11 mouse cellular contexts compared by ENCODE assay signal in genomic region chr2:144265916-144266683, GRCm38 (mm10). TPM values are rescaled to one million over a fixed set of nuclear protein-coding genes. Genes with fewer than 3 reads are reported as not detected.
DNase-seq lines count a peak whose midpoint lies in the region; ATAC-seq and TF ChIP-seq lines count a peak whose summit lies in the region.
"Had no signal": no experiment of that assay in that cellular context is flagged by ENCODE, and none has a peak within 500 bp of the region (broad histone marks: within the 10 kb centered on the region; RNA-seq: fewer than 3 reads in every experiment).

No protein-coding gene starts in this region.

- 40% methylated on average over 4 of the region's 4 CpGs for WGBS in intestine, embryonic 14.5 days
- WGBS in intestine, postnatal 0 days: 26% methylated on average over 4 of the region's 4 CpGs
- 28% methylated on average over 4 of the region's 4 CpGs for WGBS in liver, embryonic 12.5 days (ENCODE audit: insufficient replicate concordance)
- 50% methylated on average over 4 of the region's 4 CpGs for WGBS in forebrain, embryonic 11.5 days
- WGBS in thymus, adult 2 months: 70% methylated on average over 4 of the region's 4 CpGs

- H3K4me1 ChIP-seq in intestine, embryonic 14.5 days (replicated peaks; ENCODE audit: control insufficient read depth, insufficient read depth, low read length): peaks cover 23% of the 10 kb centered on the region
- peaks cover 6% of the 10 kb centered on the region; the same call in 1 of the 2 replicates for H3K4me1 ChIP-seq in intestine, postnatal 0 days (replicated peaks; ENCODE audit: control insufficient read depth, insufficient read depth, low read length)
- peaks cover 8% of the 10 kb centered on the region; the same call in 1 of the 2 replicates for H3K4me1 ChIP-seq in brown adipose tissue, adult 24 weeks (ENCODE audit: control insufficient read depth, insufficient read depth, insufficient read length, low read length)
- peaks cover 77% of the 10 kb centered on the region for H3K4me1 ChIP-seq in liver, embryonic 12.5 days
- H3K4me1 ChIP-seq in forebrain, embryonic 11.5 days (replicated peaks; ENCODE audit: control insufficient read depth, insufficient read depth, low read length): no peaks in the 10 kb centered on the region
- H3K4me1 ChIP-seq in thymus, adult 2 months (replicated peaks; ENCODE audit: control insufficient read depth, insufficient read depth, low read length): peaks cover 9% of the 10 kb centered on the region

- no peak for TF ChIP-seq CTCF in intestine, postnatal 0 days (IDR thresholded peaks at IDR 0.05; ENCODE audit: low read depth)
- no peak for TF ChIP-seq CTCF in thymus, adult 2 months (IDR thresholded peaks at IDR 0.05; ENCODE audit: borderline replicate concordance, control insufficient read depth, extremely low read depth, insufficient read depth, low read length, poor library complexity)

- 0 out of 2 replicates have a peak overlapping the region, but pooled peaks have one; percentile 15 for H3K9ac ChIP-seq in intestine, embryonic 14.5 days (ENCODE audit: low read length)
- no peak overlapping the region for H3K9ac ChIP-seq in intestine, postnatal 0 days (ENCODE audit: low read depth, low read length)
- 0 out of 2 replicates have a peak overlapping the region, but pooled peaks have one; percentile 6 for H3K9ac ChIP-seq in liver, embryonic 12.5 days
- H3K9ac ChIP-seq in forebrain, embryonic 11.5 days (ENCODE audit: low read length): no peak overlapping the region

- no peak for DNase-seq in intestine, embryonic 14.5 days (ENCODE audit: low spot score)
- peak; percentile 59 to 63 for DNase-seq in B cell, adult 2 months
- no peak for DNase-seq in urinary bladder, postnatal 14 days (ENCODE audit: low spot score)
- DNase-seq in forebrain, embryonic 11.5 days (ENCODE audit: low spot score): no peak
- DNase-seq in thymus, adult 2 months: no peak
- DNase-seq: kidney, adult 11 months; lung, adult 2 months; thymus, postnatal 4 days had no signal

- H3K4me3 ChIP-seq in intestine, embryonic 14.5 days (ENCODE audit: low read depth, low read length): no peak overlapping the region; the same call in 1 of the 2 replicates
- H3K4me3 ChIP-seq in intestine, postnatal 0 days (ENCODE audit: low read depth, low read length): no peak overlapping the region
- no peak overlapping the region for H3K4me3 ChIP-seq in brown adipose tissue, adult 24 weeks (ENCODE audit: insufficient read depth, low read depth, low read length)
- peak overlapping the region; percentile 93 for H3K4me3 ChIP-seq in liver, embryonic 12.5 days
- H3K4me3 ChIP-seq in forebrain, embryonic 11.5 days (ENCODE audit: low read depth, low read length): no peak overlapping the region
- no peak overlapping the region for H3K4me3 ChIP-seq in thymus, adult 2 months (ENCODE audit: control insufficient read depth, insufficient read depth, low read length)

- no peak overlapping the region for H3K27ac ChIP-seq in intestine, embryonic 14.5 days (ENCODE audit: low read depth)
- no peak overlapping the region for H3K27ac ChIP-seq in intestine, postnatal 0 days (ENCODE audit: low read depth, low read length)
- peak overlapping the region; percentile 56; the same call in 1 of the 2 replicates for H3K27ac ChIP-seq in brown adipose tissue, adult 24 weeks (replicated peaks; ENCODE audit: low read depth, low read length)
- peak overlapping the region; percentile 47 for H3K27ac ChIP-seq in liver, embryonic 12.5 days
- H3K27ac ChIP-seq in forebrain, embryonic 11.5 days (ENCODE audit: low read depth, low read length): no peak overlapping the region
- H3K27ac ChIP-seq in thymus, adult 2 months (ENCODE audit: control insufficient read depth, insufficient read depth, low read length): no peak overlapping the region

- no peaks in the 10 kb centered on the region for H3K9me3 ChIP-seq in intestine, embryonic 14.5 days (ENCODE audit: control insufficient read depth, low read length)
- H3K9me3 ChIP-seq in intestine, postnatal 0 days (ENCODE audit: control insufficient read depth): no peaks in the 10 kb centered on the region
- H3K9me3 ChIP-seq in liver, embryonic 12.5 days (replicated peaks): no peaks in the 10 kb centered on the region
- H3K9me3 ChIP-seq in forebrain, embryonic 11.5 days (ENCODE audit: control insufficient read depth, low read length): no peaks in the 10 kb centered on the region

- TF ChIP-seq POLR2A in thymus, adult 2 months (IDR thresholded peaks at IDR 0.05; ENCODE audit: control insufficient read depth, extremely low read depth, insufficient read depth, low read length, poor library complexity): no peak

- ATAC-seq in intestine, embryonic 14.5 days (replicated peaks; ENCODE audit: low FRiP score, low TSS enrichment, low read depth): no peak
- no peak for ATAC-seq in intestine, postnatal 0 days
- ATAC-seq in liver, embryonic 12.5 days: no peak
- no peak for ATAC-seq in forebrain, embryonic 11.5 days (replicated peaks; ENCODE audit: low FRiP score)

- peaks cover 41% of the 10 kb centered on the region for H3K36me3 ChIP-seq in intestine, embryonic 14.5 days (ENCODE audit: control insufficient read depth, insufficient read depth, low read length)
- 0 out of 2 replicates have a peak, but pooled peaks cover 5% of the 10 kb centered on the region for H3K36me3 ChIP-seq in intestine, postnatal 0 days (ENCODE audit: control insufficient read depth, insufficient read depth)
- peaks cover 76% of the 10 kb centered on the region for H3K36me3 ChIP-seq in liver, embryonic 12.5 days
- H3K36me3 ChIP-seq in forebrain, embryonic 11.5 days (ENCODE audit: control insufficient read depth, insufficient read depth, low read length): no peaks in the 10 kb centered on the region
- peaks cover 4% of the 10 kb centered on the region; the same call in 1 of the 2 replicates for H3K36me3 ChIP-seq in thymus, adult 2 months (ENCODE audit: control insufficient read depth, insufficient read depth, low read length)

- H3K4me2 ChIP-seq in intestine, embryonic 14.5 days (ENCODE audit: low read length): peak overlapping the region; percentile 16
- no peak overlapping the region for H3K4me2 ChIP-seq in intestine, postnatal 0 days (replicated peaks; ENCODE audit: low read depth)
- H3K4me2 ChIP-seq in liver, embryonic 12.5 days: peak overlapping the region; percentile 86
- no peak overlapping the region for H3K4me2 ChIP-seq in forebrain, embryonic 11.5 days (ENCODE audit: low read depth, low read length, severe bottlenecking)

- no peaks in the 10 kb centered on the region for H3K27me3 ChIP-seq in intestine, embryonic 14.5 days (replicated peaks; ENCODE audit: control insufficient read depth, insufficient read depth, low read length)
- H3K27me3 ChIP-seq in intestine, postnatal 0 days (replicated peaks; ENCODE audit: control insufficient read depth, insufficient read depth, low read length): no peaks in the 10 kb centered on the region
- H3K27me3 ChIP-seq in liver, embryonic 12.5 days (replicated peaks): no peaks in the 10 kb centered on the region
- no peaks in the 10 kb centered on the region for H3K27me3 ChIP-seq in forebrain, embryonic 11.5 days (ENCODE audit: control insufficient read depth, insufficient read depth, low read length)
- no peaks in the 10 kb centered on the region for H3K27me3 ChIP-seq in thymus, adult 2 months (ENCODE audit: control insufficient read depth, insufficient read depth, low read length)

RNA-seq across cellular contexts. Expression of gene Mgme1, which starts 4.4 kb away (rescaled TPM):
- 21.1 and 22.9 TPM in 2 replicates for polyA plus RNA-seq in intestine, embryonic 14.5 days (2014; fragmentation: Nextera tagmentation; extraction: Ambion mirVana)
- polyA plus RNA-seq in intestine, postnatal 0 days (2015; fragmentation: Nextera tagmentation; extraction: Ambion mirVana): 8.8 and 9.6 TPM in 2 replicates
- polyA plus RNA-seq in brown adipose tissue, adult 24 weeks (2012; ENCODE audit: insufficient read depth, insufficient read length, missing spikeins): 21.4 and 26.4 TPM in 2 replicates
- polyA plus RNA-seq in liver, embryonic 12.5 days (2016; fragmentation: Nextera tagmentation; extraction: Ambion mirVana): 17.4 and 19.0 TPM in 2 replicates
- 19.1 and 19.9 TPM in 2 replicates for polyA plus RNA-seq in forebrain, embryonic 11.5 days (2014; fragmentation: Nextera tagmentation; extraction: Ambion mirVana)
- polyA plus RNA-seq in thymus, adult 2 months (2012; rRNA removed): 4.7 and 5.4 TPM in 2 replicates

RNA-seq across cellular contexts. Expression of gene Snx5, which starts 4.6 kb away (rescaled TPM):
- 134 and 139 TPM in 2 replicates for polyA plus RNA-seq in intestine, embryonic 14.5 days (2014; fragmentation: Nextera tagmentation; extraction: Ambion mirVana)
- 116 and 123 TPM in 2 replicates for polyA plus RNA-seq in intestine, postnatal 0 days (2015; fragmentation: Nextera tagmentation; extraction: Ambion mirVana)
- 65.6 and 89.1 TPM in 2 replicates for polyA plus RNA-seq in brown adipose tissue, adult 24 weeks (2012; ENCODE audit: insufficient read depth, insufficient read length, missing spikeins)
- 104 and 107 TPM in 2 replicates for polyA plus RNA-seq in liver, embryonic 12.5 days (2016; fragmentation: Nextera tagmentation; extraction: Ambion mirVana)
- polyA plus RNA-seq in forebrain, embryonic 11.5 days (2014; fragmentation: Nextera tagmentation; extraction: Ambion mirVana): 117 and 129 TPM in 2 replicates
- polyA plus RNA-seq in thymus, adult 2 months (2012; rRNA removed): 71.0 and 73.5 TPM in 2 replicates

Comparison
In these comparisons a context has a peak if more than half of its experiments do, and no peak if none do; other contexts are left out.
1. H3K4me2 ChIP-seq: peak in intestine, embryonic 14.5 days (single experiment) and liver, embryonic 12.5 days (single experiment); none in intestine, postnatal 0 days (single experiment) and forebrain, embryonic 11.5 days (single experiment).
2. H3K9ac ChIP-seq: peak in intestine, embryonic 14.5 days (single experiment) and liver, embryonic 12.5 days (single experiment); none in intestine, postnatal 0 days (single experiment) and forebrain, embryonic 11.5 days (single experiment).
3. DNase-seq: peak in B cell, adult 2 months (2 of 2); none in intestine, embryonic 14.5 days (single experiment), urinary bladder, postnatal 14 days (single experiment), forebrain, embryonic 11.5 days (single experiment) and thymus, adult 2 months (single experiment).
4. H3K27ac ChIP-seq: peak in brown adipose tissue, adult 24 weeks (single experiment) and liver, embryonic 12.5 days (single experiment); none in intestine, embryonic 14.5 days (single experiment), intestine, postnatal 0 days (single experiment), forebrain, embryonic 11.5 days (single experiment) and thymus, adult 2 months (single experiment).